ENCODE assay signal across 8 mouse cellular contexts in genomic region chr9:46014251-46014681, GRCm38 (mm10). TPM values are rescaled to one million over a fixed set of nuclear protein-coding genes. Genes with fewer than 3 reads are reported as not detected.
A peak's percentile ranks its signal among the peaks of the same experiment; 100 is the strongest.
DNase-seq lines count a peak whose midpoint lies in the region; ATAC-seq lines count a peak whose summit lies in the region.

No protein-coding gene starts in this region.

- H3K9ac ChIP-seq in heart, embryonic 11.5 days (ENCODE audit: low read depth, low read length): peak overlapping the region; percentile 18
- 0 out of 2 replicates have a peak overlapping the region, but pooled peaks have one; percentile 9 for H3K9ac ChIP-seq in kidney, embryonic 14.5 days (ENCODE audit: low read depth, low read length)
- H3K9ac ChIP-seq in liver, embryonic 16.5 days (ENCODE audit: low read depth, low read length): peak overlapping the region; percentile 57; the same call in 1 of the 2 replicates

- H3K4me1 ChIP-seq in heart, embryonic 11.5 days (ENCODE audit: control insufficient read depth, insufficient read depth, low read length): peaks cover 37% of the 10 kb centered on the region
- H3K4me1 ChIP-seq in kidney, embryonic 14.5 days (ENCODE audit: control insufficient read depth, insufficient read depth, low read length): peaks cover 32% of the 10 kb centered on the region
- H3K4me1 ChIP-seq in liver, embryonic 16.5 days (ENCODE audit: control insufficient read depth, low read depth, low read length): peaks cover 37% of the 10 kb centered on the region

- WGBS in heart, embryonic 11.5 days (ENCODE audit: insufficient replicate concordance): under 1% methylated on average over 10 of the region's 10 CpGs
- 2% methylated on average over 10 of the region's 10 CpGs for WGBS in kidney, embryonic 14.5 days
- 2% methylated on average over 10 of the region's 10 CpGs for WGBS in liver, embryonic 16.5 days (ENCODE audit: insufficient replicate concordance)

- peak; percentile 38 for DNase-seq in 3134 (ENCODE audit: extremely low read depth, insufficient read length, low spot score)
- DNase-seq in T-cell, adult 2 months (ENCODE audit: low spot score): peak; percentile 40
- DNase-seq in embryo, embryonic 11 days: peak; percentile 72
- DNase-seq in neural tube, embryonic 10.5 days (ENCODE audit: extremely low spot score, low spot score): peak; percentile 44
- DNase-seq in thymus, adult 18-20 months: peak; percentile 21 to 57

- peak overlapping the region; percentile 96 for H3K4me3 ChIP-seq in heart, embryonic 11.5 days (ENCODE audit: low read depth, low read length)
- H3K4me3 ChIP-seq in kidney, embryonic 14.5 days (ENCODE audit: low read length): peak overlapping the region; percentile 97
- H3K4me3 ChIP-seq in liver, embryonic 16.5 days (ENCODE audit: low read depth, low read length): peak overlapping the region; percentile 87

- peak overlapping the region; percentile 69 for H3K4me2 ChIP-seq in heart, embryonic 11.5 days
- H3K4me2 ChIP-seq in kidney, embryonic 14.5 days (replicated peaks; ENCODE audit: low read depth, low read length): peak overlapping the region; percentile 79
- H3K4me2 ChIP-seq in liver, embryonic 16.5 days (ENCODE audit: low read depth, low read length): peak overlapping the region; percentile 91

- H3K36me3 ChIP-seq in heart, embryonic 11.5 days (ENCODE audit: control insufficient read depth, insufficient read depth, low read length): no peaks in the 10 kb centered on the region; the same call in 1 of the 2 replicates
- H3K36me3 ChIP-seq in kidney, embryonic 14.5 days (ENCODE audit: control insufficient read depth, insufficient read depth, low read length): no peaks in the 10 kb centered on the region
- H3K36me3 ChIP-seq in liver, embryonic 16.5 days (ENCODE audit: control insufficient read depth, insufficient read depth): no peaks in the 10 kb centered on the region

- no peaks in the 10 kb centered on the region for H3K27me3 ChIP-seq in heart, embryonic 11.5 days (ENCODE audit: control insufficient read depth, insufficient read depth, low read length)
- H3K27me3 ChIP-seq in kidney, embryonic 14.5 days (ENCODE audit: control insufficient read depth, insufficient read depth, low read length): no peaks in the 10 kb centered on the region
- no peaks in the 10 kb centered on the region for H3K27me3 ChIP-seq in liver, embryonic 16.5 days (ENCODE audit: control insufficient read depth, insufficient read depth, low read depth, low read length)

- no peak for ATAC-seq in heart, embryonic 11.5 days (replicated peaks; ENCODE audit: insufficient number of reproducible peaks, low FRiP score, low TSS enrichment)
- ATAC-seq in kidney, embryonic 14.5 days (ENCODE audit: low FRiP score, low TSS enrichment): 0 out of 2 replicates have a peak, but pooled peaks have one; percentile 18
- ATAC-seq in liver, embryonic 16.5 days (ENCODE audit: low read depth): peak; percentile 15; the same call in 1 of the 2 replicates

- H3K9me3 ChIP-seq in heart, embryonic 11.5 days (replicated peaks; ENCODE audit: control insufficient read depth, low read length): no peaks in the 10 kb centered on the region
- H3K9me3 ChIP-seq in kidney, embryonic 14.5 days (ENCODE audit: control insufficient read depth, low read length): no peaks in the 10 kb centered on the region
- H3K9me3 ChIP-seq in liver, embryonic 16.5 days (replicated peaks; ENCODE audit: control insufficient read depth, low read length): no peaks in the 10 kb centered on the region

- H3K27ac ChIP-seq in heart, embryonic 11.5 days (ENCODE audit: low read depth, low read length): peak overlapping the region; percentile 90; the same call in 1 of the 2 replicates
- H3K27ac ChIP-seq in kidney, embryonic 14.5 days (ENCODE audit: low read depth, low read length): peak overlapping the region; percentile 31; the same call in 1 of the 2 replicates
- H3K27ac ChIP-seq in liver, embryonic 16.5 days (ENCODE audit: low read length): peak overlapping the region; percentile 65

RNA-seq across cellular contexts. Expression of gene Sik3, which starts 1.6 kb away (rescaled TPM):
- 10.0 and 10.1 TPM in 2 replicates for polyA plus RNA-seq in heart, embryonic 11.5 days (2014; fragmentation: Nextera tagmentation; extraction: Ambion mirVana)
- 10.1 and 11.2 TPM in 2 replicates for polyA plus RNA-seq in kidney, embryonic 14.5 days (2014; fragmentation: Nextera tagmentation; extraction: Ambion mirVana)
- polyA plus RNA-seq in liver, embryonic 16.5 days (2015; fragmentation: Nextera tagmentation; extraction: Ambion mirVana): 1.6 and 1.7 TPM in 2 replicates

RNA-seq across cellular contexts. Expression of gene Pafah1b2, which starts 1.8 kb away (rescaled TPM):
- 155 and 163 TPM in 2 replicates for polyA plus RNA-seq in heart, embryonic 11.5 days (2014; fragmentation: Nextera tagmentation; extraction: Ambion mirVana)
- polyA plus RNA-seq in kidney, embryonic 14.5 days (2014; fragmentation: Nextera tagmentation; extraction: Ambion mirVana): 125 and 177 TPM in 2 replicates
- polyA plus RNA-seq in liver, embryonic 16.5 days (2015; fragmentation: Nextera tagmentation; extraction: Ambion mirVana): 57.6 and 63.3 TPM in 2 replicates

RNA-seq across cellular contexts. Expression of gene Sidt2, which starts 59.2 kb away (rescaled TPM):
- 34.7 and 36.0 TPM in 2 replicates for polyA plus RNA-seq in heart, embryonic 11.5 days (2014; fragmentation: Nextera tagmentation; extraction: Ambion mirVana)
- polyA plus RNA-seq in kidney, embryonic 14.5 days (2014; fragmentation: Nextera tagmentation; extraction: Ambion mirVana): 26.8 and 42.3 TPM in 2 replicates
- polyA plus RNA-seq in liver, embryonic 16.5 days (2015; fragmentation: Nextera tagmentation; extraction: Ambion mirVana): 18.5 and 20.5 TPM in 2 replicates

Comparison
In these comparisons a context has a peak if more than half of its experiments do, and no peak if none do; other contexts are left out.
1. H3K27ac ChIP-seq: peak in every context shown above with its lines; median percentile 90 in heart, embryonic 11.5 days; 65 in liver, embryonic 16.5 days; 31 in kidney, embryonic 14.5 days.